Mouse (Mus musculus) liver, embryonic 15.5 days (tissue): ENCODE results near the gene Setd7. TPM values are rescaled to one million over a fixed set of nuclear protein-coding genes. Genes with fewer than 3 reads are reported as not detected.
A peak's percentile ranks its signal among the peaks of the same experiment; 100 is the strongest.

Experiments
- ATAC-seq: fragments of 200-750 bp; cut with Nextera tagmentation; 2 replicates; pipeline ENCODE4 v1.8.0; 2017; ENCODE audit warnings: moderate number of reproducible peaks, mild to moderate bottlenecking, moderate library complexity; ENCODE audit not compliant: insufficient read depth
- H3K27ac ChIP-seq: fragments of 300-500 bp; sonication (generic); replicated peaks from 2 replicates; pipeline ENCODE4 v1.5.1; 2015; ENCODE audit warnings: mild to moderate bottlenecking, inconsistent platforms
- H3K27me3 ChIP-seq: fragments of 300-500 bp; sonication (generic); 2 replicates; pipeline ENCODE4 v1.6.1; 2015; ENCODE audit warnings: mild to moderate bottlenecking, inconsistent platforms
- H3K36me3 ChIP-seq: fragments of 300-500 bp; sonication (generic); replicated peaks from 2 replicates; pipeline ENCODE4 v1.6.1; 2015; ENCODE audit warnings: moderate library complexity, mild to moderate bottlenecking, inconsistent platforms
- H3K4me1 ChIP-seq: fragments of 300-500 bp; sonication (generic); replicated peaks from 2 replicates; pipeline ENCODE4 v1.6.1; 2015; ENCODE audit warnings: inconsistent platforms
- H3K4me2 ChIP-seq: fragments of 300-500 bp; sonication (generic); 2 replicates; pipeline ENCODE4 v1.6.1; 2015; ENCODE audit warnings: moderate library complexity, mild to moderate bottlenecking, inconsistent platforms
- H3K4me3 ChIP-seq: fragments of 300-500 bp; sonication (generic); replicated peaks from 2 replicates; pipeline ENCODE4 v1.5.1; 2015; ENCODE audit warnings: mild to moderate bottlenecking, inconsistent platforms
- H3K9ac ChIP-seq: fragments of 300-500 bp; sonication (generic); 2 replicates; pipeline ENCODE4 v1.6.1; 2015; ENCODE audit warnings: moderate library complexity, mild to moderate bottlenecking, inconsistent platforms
- H3K9me3 ChIP-seq: fragments of 300-500 bp; sonication (generic); replicated peaks from 2 replicates; pipeline ENCODE4 v1.6.1; 2016; ENCODE audit warnings: inconsistent platforms
- WGBS: fragments of 180-500 bp; shearing (Covaris S2); methylation state at CpG from one replicate; pipeline ENCODE4 v1.1.7; 2015; ENCODE audit warnings: mixed read lengths; ENCODE audit not compliant: insufficient replicate concordance; 5-methylcytosine and 5-hydroxymethylcytosine counted together
- polyA plus RNA-seq: library from polyadenylated mRNA; unstranded; fragments of >200 nt; fragmentation: Nextera tagmentation; extraction: Ambion mirVana; gene quantifications from 2 replicates; pipeline ENCODE4 v1.2.1, GENCODE M21; 2015

The Setd7 gene
- polyA plus RNA-seq, 1 experiment from 2014 or later: 0.46 TPM

GRCm38 (mm10) chr3:51511983-51512382 is 48.7 kb downstream of the Setd7 start:
- H3K9me3 ChIP-seq: no peaks in the 10 kb centered on the region
- H3K27me3 ChIP-seq: no peaks in the 10 kb centered on the region
- H3K9ac ChIP-seq: no peak overlapping the region
- 78% methylated on average over 5 of the region's 5 CpGs for WGBS
- no peaks in the 10 kb centered on the region for H3K36me3 ChIP-seq
- no peak overlapping the region for H3K4me3 ChIP-seq
- ATAC-seq: no peak
- H3K4me1 ChIP-seq: peaks cover 10% of the 10 kb centered on the region
- H3K27ac ChIP-seq: no peak overlapping the region
- no peak overlapping the region for H3K4me2 ChIP-seq

GRCm38 (mm10) chr3:51510903-51511302 is 49.8 kb downstream of the Setd7 start:
- Histone ChIP-seq H3K9ac (no peak overlapping the region), H3K4me3 (peak overlapping the region; percentile 32)
- 16% methylated on average over 8 of the region's 8 CpGs for WGBS

GRCm38 (mm10) chr3:51505465-51505864 is 55.2 kb downstream of the Setd7 start:
- no peak overlapping the region for H3K27ac ChIP-seq
- H3K4me1 ChIP-seq: no peaks in the 10 kb centered on the region
- H3K9me3 ChIP-seq: no peaks in the 10 kb centered on the region
- H3K4me2 ChIP-seq: no peak overlapping the region
- WGBS: 78% methylated on average over 19 of the region's 19 CpGs
- no peak for ATAC-seq
- H3K9ac ChIP-seq: no peak overlapping the region
- no peak overlapping the region for H3K4me3 ChIP-seq
- no peaks in the 10 kb centered on the region for H3K36me3 ChIP-seq
- H3K27me3 ChIP-seq: no peaks in the 10 kb centered on the region

More at GRCm38 (mm10) chr3:51510903-51511302, 49.8 kb downstream of the Setd7 start:
- Histone ChIP-seq H3K27ac (no peak overlapping the region), H3K27me3 (no peaks in the 10 kb centered on the region), H3K9me3 (no peaks in the 10 kb centered on the region), H3K36me3 (no peaks in the 10 kb centered on the region), H3K4me2 (peak overlapping the region; percentile 54), H3K4me1 (peaks cover 8% of the 10 kb centered on the region; the same call in 1 of the 2 replicates)
- no peak for ATAC-seq

- Histone ChIP-seq H3K4me1 (no peaks in the 10 kb centered on the region), H3K9me3 (no peaks in the 10 kb centered on the region), H3K27me3 (no peaks in the 10 kb centered on the region), H3K4me2 (no peak overlapping the region), H3K9ac (no peak overlapping the region), H3K27ac (no peak overlapping the region), H3K36me3 (no peaks in the 10 kb centered on the region), H3K4me3 (no peak overlapping the region)
- 67% methylated on average over 11 of the region's 11 CpGs for WGBS
- no peak for ATAC-seq
Measured at GRCm38 (mm10) chr3:51504385-51504952, 56.2 kb downstream of the Setd7 start.

- 60% methylated on average over 4 of the region's 4 CpGs for WGBS
- H3K36me3 ChIP-seq: no peaks in the 10 kb centered on the region
- H3K4me1 ChIP-seq: no peaks in the 10 kb centered on the region
Measured at GRCm38 (mm10) chr3:51499876-51500275, 60.8 kb downstream of the Setd7 start.

GRCm38 (mm10) chr3:51498659-51499058 is 62.0 kb downstream of the Setd7 start:
- no peak for ATAC-seq
- WGBS: 59% methylated on average over 5 of the region's 5 CpGs
- no peak overlapping the region for H3K4me3 ChIP-seq
- H3K4me2 ChIP-seq: no peak overlapping the region
- H3K36me3 ChIP-seq: peaks cover 6% of the 10 kb centered on the region
- H3K27ac ChIP-seq: no peak overlapping the region
- no peaks in the 10 kb centered on the region for H3K9me3 ChIP-seq
- H3K9ac ChIP-seq: no peak overlapping the region
- no peaks in the 10 kb centered on the region for H3K4me1 ChIP-seq
- no peaks in the 10 kb centered on the region for H3K27me3 ChIP-seq

More at GRCm38 (mm10) chr3:51499876-51500275, 60.8 kb downstream of the Setd7 start:
- ATAC-seq: no peak
- Histone ChIP-seq H3K27ac (no peak overlapping the region), H3K4me2 (no peak overlapping the region), H3K9ac (no peak overlapping the region), H3K4me3 (no peak overlapping the region), H3K9me3 (no peaks in the 10 kb centered on the region), H3K27me3 (no peaks in the 10 kb centered on the region)

- H3K36me3 ChIP-seq: peaks cover 11% of the 10 kb centered on the region
- no peak overlapping the region for H3K4me2 ChIP-seq
- WGBS: 70% methylated on average over 1 of the region's 1 CpGs
- H3K4me1 ChIP-seq: no peaks in the 10 kb centered on the region
- no peak overlapping the region for H3K9ac ChIP-seq
- H3K9me3 ChIP-seq: no peaks in the 10 kb centered on the region
- no peak for ATAC-seq
- H3K27me3 ChIP-seq: no peaks in the 10 kb centered on the region
- H3K27ac ChIP-seq: no peak overlapping the region
- no peak overlapping the region for H3K4me3 ChIP-seq
Measured at GRCm38 (mm10) chr3:51497978-51498377, 62.7 kb downstream of the Setd7 start.

GRCm38 (mm10) chr3:51495646-51496045 is 65.0 kb downstream of the Setd7 start:
- 71% methylated on average over 9 of the region's 9 CpGs for whole genome bisulfite sequencing
- Histone ChIP-seq H3K36me3 (peaks cover 11% of the 10 kb centered on the region), H3K27me3 (no peaks in the 10 kb centered on the region), H3K4me2 (no peak overlapping the region), H3K9ac (no peak overlapping the region), H3K4me3 (no peak overlapping the region), H3K9me3 (no peaks in the 10 kb centered on the region), H3K27ac (no peak overlapping the region), H3K4me1 (no peaks in the 10 kb centered on the region)
- no peak for ATAC-seq

GRCm38 (mm10) chr3:51494466-51494865 is 66.2 kb downstream of the Setd7 start:
- Histone ChIP-seq H3K27ac (no peak overlapping the region), H3K27me3 (no peaks in the 10 kb centered on the region), H3K9ac (no peak overlapping the region), H3K4me3 (no peak overlapping the region), H3K9me3 (no peaks in the 10 kb centered on the region), H3K36me3 (peaks cover 11% of the 10 kb centered on the region), H3K4me1 (no peaks in the 10 kb centered on the region), H3K4me2 (no peak overlapping the region)
- ATAC-seq: no peak
- WGBS: 77% methylated on average over 2 of the region's 2 CpGs

GRCm38 (mm10) chr3:51493272-51493838 is 67.3 kb downstream of the Setd7 start:
- H3K27me3 ChIP-seq: no peaks in the 10 kb centered on the region
- H3K36me3 ChIP-seq: peaks cover 11% of the 10 kb centered on the region
- H3K4me2 ChIP-seq: no peak overlapping the region
- no peak overlapping the region for H3K4me3 ChIP-seq
- H3K9me3 ChIP-seq: no peaks in the 10 kb centered on the region
- ATAC-seq: no peak
- no peaks in the 10 kb centered on the region for H3K4me1 ChIP-seq
- no peak overlapping the region for H3K9ac ChIP-seq
- WGBS: 79% methylated on average over 13 of the region's 13 CpGs
- no peak overlapping the region for H3K27ac ChIP-seq

- no peaks in the 10 kb centered on the region for H3K9me3 ChIP-seq
- H3K4me2 ChIP-seq: no peak overlapping the region
- H3K27ac ChIP-seq: no peak overlapping the region
- H3K36me3 ChIP-seq: peaks cover 11% of the 10 kb centered on the region
- H3K4me1 ChIP-seq: peaks cover 8% of the 10 kb centered on the region
- H3K27me3 ChIP-seq: no peaks in the 10 kb centered on the region
- ATAC-seq: no peak
- no peak overlapping the region for H3K4me3 ChIP-seq
- H3K9ac ChIP-seq: no peak overlapping the region
- WGBS: 69% methylated on average over 7 of the region's 7 CpGs
Measured at GRCm38 (mm10) chr3:51490088-51490753, 70.5 kb downstream of the Setd7 start.
